Mouse (Mus musculus) brain, embryonic 14.5 days (tissue): ENCODE data around the gene Crb1.

Source experiments
- CTCF ChIP-seq: fragments of 200-500 bp; IDR thresholded peaks from 2 replicates; pipeline ENCODE4 v1.5.1; 2012; ENCODE audit warnings: inconsistent platforms, mild to moderate bottlenecking, moderate library complexity, borderline replicate concordance; ENCODE audit not compliant: insufficient read depth, insufficient read length; ENCODE audit errors: extremely low read depth
- POLR2A ChIP-seq: fragments of 200-500 bp; IDR thresholded peaks from 2 replicates; pipeline ENCODE4 v1.6.1; 2012; ENCODE audit warnings: mild to moderate bottlenecking, inconsistent platforms, borderline replicate concordance; ENCODE audit not compliant: poor library complexity, insufficient read depth, insufficient read length, severe bottlenecking; ENCODE audit errors: extremely low read depth

GRCm38 (mm10) chr1:139263158-139263557, 113.7 kb downstream of the Crb1 start:
- TF ChIP-seq CTCF (no peak), POLR2A (no peak)
